Mouse (Mus musculus) right cerebral cortex, adult 2 months (tissue): ENCODE data around the gene Nutf2-ps1.

Experiments used
- DNase-seq, 2 experiments: peaks; one replicate each; pipeline ENCODE4 v3.0.0; 2021 to 2022; ENCODE audit warnings: low spot score in 2 of 2

The Nutf2-ps1 gene

DNA sequence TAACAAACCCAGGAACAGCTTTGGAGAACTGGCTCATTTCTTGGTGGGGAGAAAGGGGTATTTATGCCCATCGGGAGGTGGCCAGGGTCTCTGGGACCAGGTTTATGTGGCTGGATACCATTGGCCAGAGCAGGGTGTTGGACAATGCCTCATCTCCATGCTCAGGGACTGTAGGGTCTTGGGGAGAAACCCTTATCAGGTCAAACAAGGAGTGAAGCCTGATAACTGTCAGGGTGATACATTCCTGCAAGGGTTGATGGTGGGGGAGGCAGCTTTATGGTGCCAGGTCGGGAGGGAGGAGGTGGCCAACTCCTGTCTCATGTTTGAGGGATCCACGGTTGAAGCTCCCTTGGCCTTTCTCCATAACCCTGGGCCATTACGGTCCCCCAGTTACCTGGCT is 17.8 kb downstream of the Nutf2-ps1 start:
- no peak for DNase-seq

DNA sequence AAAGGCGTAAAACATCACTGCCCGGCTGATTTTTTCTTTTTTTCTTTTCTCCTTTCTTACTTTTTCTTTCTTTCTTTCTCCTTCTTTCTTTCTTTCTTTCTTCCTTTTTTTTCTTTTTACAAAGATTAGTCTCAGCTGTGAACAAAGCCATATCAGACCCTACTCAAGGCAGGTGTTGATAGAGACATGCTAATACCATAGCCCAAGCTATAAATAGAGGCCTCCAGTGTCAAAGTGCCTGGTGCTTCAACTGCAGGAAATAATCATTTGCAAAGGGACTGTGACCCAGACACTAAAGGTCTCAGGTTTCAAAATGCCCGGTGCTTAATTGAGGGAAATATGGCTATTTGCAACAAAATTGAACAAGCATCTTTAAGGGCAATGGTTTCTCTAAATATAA is 20.3 kb downstream of the Nutf2-ps1 start:
- DNase-seq, result no peak

DNA sequence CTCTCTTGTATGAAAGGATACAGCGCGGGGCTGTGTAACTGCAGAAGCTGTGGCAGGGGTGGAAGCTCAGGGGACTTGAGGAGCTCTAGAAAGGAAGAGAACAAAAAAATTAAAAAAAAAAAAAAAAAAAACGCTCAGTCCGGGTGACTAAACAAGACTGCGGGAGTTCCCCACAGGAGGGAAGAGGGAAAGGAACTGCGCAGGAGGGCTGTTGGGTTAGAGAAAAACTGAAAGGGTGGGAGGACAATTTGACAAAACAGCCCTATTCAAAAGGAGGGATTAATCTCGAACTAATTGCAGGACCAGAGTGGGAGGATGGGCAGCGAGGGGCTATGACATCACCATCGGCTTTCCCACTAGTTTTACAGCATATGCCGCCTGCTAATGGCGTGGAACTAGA is 21.0 kb downstream of the Nutf2-ps1 start:
- DNase-seq, result no peak

DNA sequence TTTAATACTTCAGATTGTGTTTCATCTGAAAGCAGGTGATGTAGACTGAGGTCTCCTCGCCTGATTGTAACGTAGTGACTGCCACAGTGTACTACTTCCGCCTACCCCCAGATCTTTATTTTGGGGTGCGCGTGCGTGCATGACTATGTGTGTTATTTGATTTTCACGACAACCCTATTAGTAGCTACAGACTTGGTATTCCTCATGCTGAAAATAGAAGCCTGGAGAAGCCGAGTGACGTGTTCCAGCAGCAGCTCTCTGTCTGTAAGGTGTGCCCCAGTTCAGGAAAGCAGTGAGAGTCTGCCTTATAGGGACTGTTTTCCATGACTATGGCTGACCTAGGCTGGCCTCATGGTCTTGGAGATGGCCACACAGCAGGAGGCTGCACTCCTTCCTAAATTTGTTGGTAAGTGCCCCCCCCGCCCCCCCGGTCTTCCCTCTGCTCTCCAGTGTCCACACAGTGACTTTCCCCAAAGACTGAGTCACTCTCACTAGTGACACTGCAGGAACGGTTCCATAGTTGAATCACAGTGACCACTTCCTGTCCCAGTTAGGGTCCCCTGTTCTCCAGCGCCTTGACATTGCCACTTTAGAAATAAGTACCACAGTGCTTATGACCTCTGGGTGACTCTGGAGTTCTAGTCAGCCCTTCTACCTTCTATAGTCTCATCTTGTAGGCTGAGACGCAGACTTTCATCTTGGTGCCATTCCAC is 23.1 kb downstream of the Nutf2-ps1 start:
- DNase-seq, result peak in 1 of 2 experiments; percentile 25

DNA sequence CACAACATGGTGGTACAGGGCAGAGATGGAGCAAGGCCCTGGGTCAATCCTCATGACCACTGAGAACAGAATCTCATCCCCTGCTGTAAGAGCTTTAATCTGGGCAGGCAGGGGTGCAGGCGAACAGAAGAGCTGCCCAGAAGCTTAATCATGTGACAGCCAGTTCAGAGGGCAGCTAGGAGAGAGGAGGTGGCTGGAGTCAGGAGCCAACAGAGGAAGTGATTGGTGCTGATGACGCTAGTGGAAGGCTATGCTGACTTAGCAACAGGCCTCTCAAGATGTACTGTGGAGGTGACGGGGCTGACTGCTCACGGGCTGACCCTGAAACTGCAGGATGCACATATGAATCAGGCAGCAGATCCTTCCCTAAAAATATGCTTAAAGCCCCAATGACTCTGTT is 24.7 kb downstream of the Nutf2-ps1 start:
- no peak for DNase-seq

DNA sequence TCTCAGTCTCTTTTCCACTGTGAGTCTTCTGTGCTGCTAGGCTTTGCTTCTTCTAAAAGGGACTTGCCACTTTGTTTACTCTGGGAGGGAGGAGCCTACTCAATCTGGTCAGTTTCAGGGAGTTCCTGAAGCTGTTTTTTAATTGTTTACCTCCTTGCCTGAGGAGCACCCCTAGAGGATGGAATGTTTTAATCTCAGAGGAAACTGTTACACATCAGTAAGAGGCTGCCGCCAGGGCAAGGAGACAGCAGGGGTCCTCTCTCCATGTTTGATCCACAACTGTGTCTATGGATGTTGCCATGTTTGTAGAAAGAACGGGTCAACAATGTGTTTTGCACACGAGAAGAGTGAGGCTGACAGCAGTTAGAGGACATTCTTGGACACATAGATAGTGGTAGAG is 28.4 kb downstream of the Nutf2-ps1 start:
- DNase-seq, result no peak

DNA sequence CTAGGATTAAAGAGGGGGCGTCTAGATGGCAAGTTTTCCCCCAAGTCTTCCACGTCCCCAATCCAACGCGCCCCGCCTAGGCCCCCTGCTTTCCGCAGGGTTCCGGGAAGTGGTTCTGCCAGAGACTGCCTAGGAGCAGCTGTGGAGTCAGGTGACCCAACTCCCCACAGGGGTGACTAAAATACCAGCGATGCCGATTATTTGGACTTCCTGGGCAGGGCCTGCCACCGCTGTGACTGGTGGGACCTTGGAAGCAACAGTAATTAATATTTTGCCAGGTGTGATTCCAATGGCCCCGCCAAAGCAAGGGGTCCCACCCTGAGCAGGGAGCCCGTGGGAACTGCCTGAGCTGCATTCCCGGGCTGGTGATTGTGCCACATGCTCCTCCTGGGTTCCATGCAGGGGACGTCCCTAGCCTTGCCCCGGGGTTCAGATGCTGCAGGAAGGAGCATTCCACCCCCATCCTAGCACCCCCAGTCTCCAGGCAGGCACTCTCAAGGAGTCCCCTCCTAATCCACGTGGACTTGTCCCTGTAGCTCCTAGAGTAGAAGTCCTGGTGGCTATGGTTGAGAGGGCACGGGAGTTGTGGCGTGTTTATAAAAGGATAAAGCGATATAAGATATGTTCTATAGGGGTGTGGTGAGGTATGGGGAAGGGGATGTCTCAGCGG is 31.5 kb downstream of the Nutf2-ps1 start:
- no peak for DNase-seq

DNA sequence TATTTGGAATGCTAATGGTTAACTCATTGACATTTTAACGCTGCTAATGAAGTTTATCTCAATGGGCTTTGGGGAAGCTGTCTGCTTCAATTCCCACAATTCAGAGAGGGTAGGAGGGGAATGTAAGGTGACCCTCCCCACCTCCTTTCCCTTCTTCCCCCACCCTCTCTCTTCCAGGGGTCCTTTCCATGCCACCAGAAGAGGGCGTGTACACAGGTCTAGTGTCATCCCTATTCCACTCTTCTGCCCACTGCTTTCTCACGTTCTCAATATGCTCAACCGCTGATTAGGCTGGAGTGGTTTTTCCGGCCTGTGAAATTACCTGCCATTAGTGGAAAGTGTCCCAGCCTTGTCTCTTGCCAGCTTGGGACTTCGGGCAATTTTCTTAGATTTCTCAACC is 32.0 kb downstream of the Nutf2-ps1 start:
- no peak for DNase-seq

DNA sequence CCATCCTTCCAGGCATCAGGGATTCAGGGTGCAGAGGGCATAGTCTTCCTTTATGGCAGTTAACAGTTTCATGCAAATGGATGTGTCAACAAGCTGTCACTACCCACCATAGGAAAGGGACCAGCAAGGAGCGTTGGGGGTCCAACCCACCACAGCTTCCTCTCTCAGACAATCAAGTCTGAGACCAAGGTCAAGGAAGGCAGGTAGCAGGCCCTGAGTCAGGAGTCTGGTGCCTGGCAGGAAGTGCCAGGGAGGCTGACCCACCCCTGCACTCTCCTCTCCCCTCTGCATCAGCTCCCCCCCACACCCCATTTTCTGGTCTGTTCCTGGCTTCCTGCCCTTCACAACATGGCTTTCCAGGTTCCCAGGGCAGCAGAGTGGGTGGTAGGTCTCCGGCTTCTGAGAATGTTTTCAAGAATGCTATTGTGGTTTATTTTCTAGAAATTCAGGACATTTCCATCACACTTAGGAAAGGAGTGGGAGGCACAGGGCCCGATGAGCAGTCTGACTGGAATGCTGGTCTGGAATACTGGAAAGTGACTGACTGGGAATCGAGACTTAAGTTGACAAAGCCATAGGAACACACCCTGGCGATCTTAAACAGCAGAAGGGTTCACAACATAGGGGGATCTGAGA is 33.8 kb downstream of the Nutf2-ps1 start:
- DNase-seq, result no peak

DNA sequence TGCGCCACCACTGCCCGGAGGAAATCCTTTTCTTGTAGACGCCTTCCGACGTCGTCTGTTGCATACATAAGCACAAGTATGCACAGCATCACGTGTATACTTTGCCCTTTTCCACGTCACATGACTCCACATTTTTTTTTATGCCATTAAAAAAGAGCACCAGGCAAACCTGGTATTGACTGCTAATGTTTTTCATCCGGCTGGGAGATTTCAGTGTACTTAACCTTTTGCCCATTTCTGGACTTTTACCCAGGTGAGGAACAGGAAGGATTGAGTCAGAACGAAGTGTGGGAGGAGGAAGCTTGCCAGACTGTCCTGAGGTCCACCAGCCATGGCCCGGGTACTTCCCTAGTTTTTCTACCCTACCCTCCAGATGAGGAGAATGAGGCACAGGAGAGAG is 34.5 kb downstream of the Nutf2-ps1 start:
- no peak for DNase-seq

DNA sequence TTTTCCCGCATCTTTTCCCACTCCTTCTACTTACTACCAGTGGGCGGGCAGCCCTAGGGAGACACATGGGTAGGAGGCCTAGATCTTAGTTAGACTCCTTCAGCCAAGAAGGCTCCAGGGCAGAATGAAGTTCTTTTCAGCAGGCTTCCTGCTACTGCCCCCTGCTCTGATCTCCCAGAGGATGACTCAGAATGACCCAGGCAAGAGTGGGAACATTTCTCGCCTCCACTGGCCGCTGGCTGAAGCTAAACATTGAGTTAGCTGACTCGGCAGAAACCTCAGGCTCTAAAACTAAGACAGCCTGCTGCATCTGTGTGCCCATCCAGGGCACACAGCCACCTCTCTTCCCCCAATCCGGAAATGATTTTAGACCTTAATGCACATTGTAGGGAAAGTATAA is 36.1 kb downstream of the Nutf2-ps1 start:
- DNase-seq, result no peak

DNA sequence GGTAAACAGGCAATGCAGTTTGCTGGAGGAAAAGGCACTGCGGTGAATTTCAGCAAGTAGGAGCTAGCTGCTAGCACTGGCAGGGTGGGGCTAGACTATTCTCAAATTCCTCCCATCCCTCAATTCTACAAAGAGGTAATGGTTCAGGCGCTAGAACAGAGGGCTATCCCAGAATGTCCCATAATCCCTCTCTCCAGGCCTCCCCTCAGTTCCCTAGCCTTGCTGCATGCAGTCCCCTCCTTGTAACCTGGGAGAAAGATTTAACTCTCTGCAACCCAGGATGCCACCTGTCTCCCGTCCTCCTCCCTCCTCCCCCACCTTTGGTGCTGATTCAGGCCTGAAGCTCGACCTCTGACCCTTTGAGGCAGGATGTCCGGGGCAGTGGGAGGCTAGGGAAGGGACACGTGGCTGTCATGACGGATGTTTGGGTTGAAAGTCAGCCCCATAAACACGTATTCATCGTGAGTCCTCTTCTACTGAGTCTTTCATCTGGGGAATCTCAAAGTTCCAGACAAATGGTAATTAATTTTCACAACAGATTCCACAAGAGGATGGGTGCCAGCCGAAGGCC is 36.6 kb downstream of the Nutf2-ps1 start:
- no peak for DNase-seq

DNA sequence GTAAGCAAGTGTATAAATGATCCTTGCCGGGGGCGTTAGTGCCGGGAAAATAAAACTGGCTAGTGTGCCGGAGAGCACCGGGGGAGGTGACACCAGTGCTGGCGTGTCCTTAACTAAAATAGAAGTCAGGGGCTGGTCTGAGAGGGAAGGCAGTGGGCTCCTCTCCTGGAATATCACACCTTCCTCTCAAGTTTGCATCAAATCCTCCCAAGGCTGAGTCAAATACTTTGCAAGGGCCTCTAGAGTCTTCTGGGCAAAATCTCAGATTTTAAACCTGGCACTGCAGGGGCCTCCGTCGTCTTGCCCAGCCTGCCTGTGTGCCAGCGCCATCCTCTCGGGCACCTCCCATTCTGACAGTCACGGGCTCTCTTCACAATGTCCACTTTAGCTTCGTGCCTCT is 37.9 kb downstream of the Nutf2-ps1 start:
- peak in 1 of 2 experiments; percentile 43 for DNase-seq

DNA sequence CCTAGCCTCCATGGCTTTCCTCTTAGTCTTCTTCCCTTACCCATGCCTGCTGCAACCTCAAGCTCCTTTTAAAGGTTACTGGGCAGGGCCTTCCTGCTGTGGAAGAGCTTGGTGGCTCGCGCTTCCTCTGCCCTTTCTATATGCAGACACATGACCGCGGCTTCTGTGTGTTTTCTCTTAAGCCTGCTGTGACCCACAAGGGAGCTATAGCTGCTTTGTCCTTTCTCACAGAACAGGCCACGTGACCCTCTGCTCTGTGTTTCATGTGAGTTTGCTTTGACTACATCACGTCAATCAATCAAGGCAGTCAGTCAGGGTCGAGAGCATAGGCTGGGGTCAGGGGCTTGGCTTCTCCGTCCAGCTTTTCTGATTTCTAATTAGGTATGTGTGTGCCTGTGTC is 41.3 kb downstream of the Nutf2-ps1 start:
- no peak for DNase-seq

DNA sequence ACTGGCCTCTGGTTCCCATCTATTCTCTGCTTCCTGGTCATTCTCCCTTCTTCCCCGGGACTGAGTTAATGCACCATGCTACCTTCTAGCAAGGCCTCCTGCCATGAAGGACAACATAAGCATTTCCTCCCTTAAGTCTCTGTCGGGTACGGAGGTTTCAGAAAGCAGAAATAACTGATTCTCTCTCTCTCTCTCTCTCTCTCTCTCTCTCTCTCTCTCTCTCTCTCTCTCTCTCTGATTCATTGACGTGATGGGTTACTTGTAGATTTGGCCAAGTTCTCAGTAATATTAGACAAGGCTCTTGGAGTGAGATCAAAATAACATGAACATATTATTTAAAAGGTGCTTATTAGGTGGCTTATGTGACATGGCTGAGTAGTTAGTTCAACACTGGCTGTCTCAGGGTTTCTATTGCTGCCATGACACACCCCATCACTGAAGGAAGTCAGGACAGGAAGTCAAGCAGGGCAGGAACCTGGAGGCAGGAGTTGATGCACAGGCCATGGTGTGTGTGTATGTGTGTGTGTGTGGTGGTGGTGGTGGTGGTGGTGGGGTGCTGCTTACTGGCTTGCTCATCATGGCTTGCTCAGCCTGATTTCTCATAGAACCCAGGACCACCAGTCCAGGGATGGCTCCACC is 43.8 kb downstream of the Nutf2-ps1 start:
- DNase-seq, result no peak

DNA sequence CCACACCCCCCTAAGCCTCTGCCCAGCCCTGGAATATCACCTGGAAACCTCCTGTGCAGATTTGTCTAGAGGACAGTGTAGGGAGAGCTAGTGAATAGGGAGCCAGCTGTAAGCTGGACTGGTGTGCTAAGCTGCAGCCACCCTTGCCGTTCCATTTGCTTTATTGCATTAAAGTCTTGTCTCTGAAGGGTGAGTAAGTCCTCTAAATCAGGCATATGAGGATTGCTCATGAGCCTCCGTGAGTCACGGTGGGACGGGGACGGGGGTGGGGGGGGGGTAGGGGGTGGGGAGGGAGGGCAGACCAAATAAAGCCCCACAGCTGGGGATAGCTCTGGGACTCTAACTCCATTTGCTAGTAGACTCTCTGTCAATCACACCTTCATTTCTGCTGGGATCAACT is 45.3 kb downstream of the Nutf2-ps1 start:
- no peak for DNase-seq

DNA sequence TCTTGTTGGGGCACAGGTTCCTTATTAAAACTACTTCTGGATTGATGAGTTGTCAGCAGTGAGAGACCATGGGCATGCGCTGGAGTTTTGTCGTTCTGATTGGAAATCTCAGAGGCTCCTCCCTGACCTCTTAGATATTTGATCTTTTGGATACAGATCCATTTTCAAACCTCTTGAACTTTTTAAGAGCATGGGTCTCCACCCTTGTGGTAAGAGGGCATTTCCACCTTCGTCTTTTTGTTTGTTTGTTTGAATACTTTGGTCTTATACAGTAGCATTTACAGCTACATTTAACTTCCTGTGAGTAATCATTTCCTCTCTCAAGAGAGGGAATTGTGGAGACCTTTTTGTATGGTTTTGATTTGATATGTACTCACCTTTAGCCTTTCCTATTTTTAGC is 49.6 kb downstream of the Nutf2-ps1 start:
- DNase-seq, result no peak

DNA sequence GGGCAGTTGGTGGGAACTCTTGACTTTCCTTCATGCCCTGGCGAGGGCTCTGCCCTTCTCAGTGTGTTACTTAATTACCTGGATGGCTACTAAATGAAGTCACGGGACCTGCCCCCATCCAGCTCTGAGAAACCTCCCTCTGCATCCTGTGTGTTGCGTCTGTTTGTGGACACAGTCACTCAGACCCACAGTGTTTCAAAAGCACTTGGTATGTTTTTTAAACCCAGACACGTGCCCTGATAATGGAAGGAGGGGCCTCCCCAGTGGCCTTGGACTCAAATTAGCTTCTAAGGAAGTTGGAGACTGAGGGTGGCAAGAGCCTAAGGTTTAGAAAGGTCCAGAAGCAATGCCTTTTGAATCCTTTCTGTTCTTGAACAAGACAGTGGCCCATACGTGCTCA is 50.1 kb downstream of the Nutf2-ps1 start:
- no peak for DNase-seq
